Mouse (Mus musculus): ENCODE measurements around the gene Eno3. TPM values are rescaled to one million over a fixed set of nuclear protein-coding genes. Genes with fewer than 3 reads are reported as not detected.
A peak's percentile ranks its signal among the peaks of the same experiment; 100 is the strongest.

Eno3 gene
- total and polyA plus RNA-seq, 3 experiments: 14.2 to 16.8 TPM; not detected in 1

GRCm38 (mm10) chr11:70670483-70670882 is 13.5 kb downstream of the Eno3 start:
- no peaks in the 10 kb centered on the region for H3K27me3 ChIP-seq (ENCODE audit: control insufficient read depth in 1 of 2, insufficient read depth in 2 of 2, low read length in 2 of 2)
- peak overlapping the region; percentile 90 for H3K9ac ChIP-seq (ENCODE audit: control insufficient read depth, low read depth, low read length, poor library complexity, severe bottlenecking)
- no peak overlapping the region for H3K27ac ChIP-seq (ENCODE audit: control insufficient read depth, low read depth, low read length)
- H3K4me3 ChIP-seq (ENCODE audit: control insufficient read depth in 1 of 2, insufficient read depth in 1 of 2, low read depth in 2 of 2, low read length in 2 of 2): no peak overlapping the region
- TF ChIP-seq POLR2AphosphoS5 (IDR thresholded peaks at IDR 0.05; ENCODE audit: borderline replicate concordance, low read depth, low read length) (no peak), ELF1 (IDR thresholded peaks at IDR 0.05; ENCODE audit: low read depth, low read length) (no peak), MYB (IDR thresholded peaks at IDR 0.05; ENCODE audit: low read depth, low read length) (no peak), POLR2AphosphoS2 (IDR thresholded peaks at IDR 0.05; ENCODE audit: low read length) (no peak), CTCF (IDR thresholded peaks at IDR 0.05 in 2 of 3, conservative IDR thresholded peaks at IDR 0.05 in 1 of 3; ENCODE audit: control insufficient read depth in 1 of 3, insufficient read depth in 1 of 3, low read depth in 2 of 3, low read length in 3 of 3, poor library complexity in 1 of 3, severe bottlenecking in 1 of 3) (no peak), MAX (IDR thresholded peaks at IDR 0.05; ENCODE audit: low read length) (no peak), MEF2A (IDR thresholded peaks at IDR 0.05; ENCODE audit: extremely low read depth, insufficient replicate concordance, low read depth, low read length, poor library complexity, severe bottlenecking) (no peak), RAD21 (IDR thresholded peaks at IDR 0.05; ENCODE audit: low read depth, low read length) (no peak), ZMIZ1 (IDR thresholded peaks at IDR 0.05; ENCODE audit: low read depth, low read length) (no peak), SMC3 (IDR thresholded peaks at IDR 0.05; ENCODE audit: low read depth, low read length) (no peak), ETS1 (IDR thresholded peaks at IDR 0.05; ENCODE audit: low read depth, low read length) (no peak), MYC (IDR thresholded peaks at IDR 0.05; ENCODE audit: low read depth, low read length) (no peak), ZKSCAN1 (IDR thresholded peaks at IDR 0.05; ENCODE audit: low read depth, low read length) (no peak), RCOR1 (IDR thresholded peaks at IDR 0.05; ENCODE audit: low read depth, low read length) (no peak)
- peaks cover 2 to 24% of the 10 kb centered on the region in 2 experiments; a peak in 3 of 4 replicates for H3K4me1 ChIP-seq (ENCODE audit: control insufficient read depth in 1 of 2, insufficient read depth in 2 of 2, low read length in 2 of 2)
- peaks cover 0 to 11% of the 10 kb centered on the region in 2 experiments; a peak in 2 of 4 replicates for H3K36me3 ChIP-seq (ENCODE audit: control insufficient read depth in 1 of 2, insufficient read depth in 2 of 2, low read length in 2 of 2)
- no peak for DNase-seq (ENCODE audit: low read depth, low spot score)
- no peaks in the 10 kb centered on the region for H3K9me3 ChIP-seq (replicated peaks; ENCODE audit: insufficient read depth, low read length)
- peaks cover 18% of the 10 kb centered on the region for H3K79me2 ChIP-seq (ENCODE audit: control insufficient read depth, insufficient read depth, low read length, poor library complexity)

DNA sequence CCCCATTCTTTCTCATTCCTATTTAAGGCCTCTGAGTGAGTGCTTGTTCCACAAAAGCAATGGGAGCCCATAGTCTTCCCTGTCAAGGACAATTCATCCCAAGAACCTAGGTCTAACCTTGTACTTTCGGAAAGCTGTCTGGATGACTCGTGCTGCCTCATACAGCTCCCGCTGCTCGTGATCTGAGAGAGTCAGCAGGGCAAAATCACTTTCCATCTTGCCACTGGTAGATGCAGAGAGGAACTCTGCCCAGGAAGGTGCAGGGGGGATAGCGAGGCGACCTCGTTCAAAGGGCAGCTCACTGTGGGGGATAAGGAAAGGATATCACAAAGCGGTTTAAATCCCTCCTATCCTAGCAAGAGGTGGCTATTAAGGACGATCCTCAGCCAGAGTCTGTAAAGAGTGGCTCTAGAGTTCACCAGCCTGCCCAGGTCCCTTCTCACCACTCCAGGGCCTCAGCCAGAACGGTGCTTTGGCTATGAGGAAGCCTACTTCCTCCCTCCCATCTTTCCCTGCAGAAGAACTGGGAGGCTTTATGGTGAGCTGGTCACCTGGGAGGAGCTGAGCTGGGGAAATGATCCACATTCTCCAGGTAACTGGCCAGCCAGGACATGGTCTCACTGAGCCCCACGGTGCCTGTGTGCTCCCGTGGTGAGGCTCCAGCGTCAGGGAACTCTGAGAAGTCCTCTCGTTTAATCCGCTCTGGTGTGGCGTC is 14.5 kb downstream of the Eno3 start:
- Histone ChIP-seq H3K27me3 (ENCODE audit: control insufficient read depth in 1 of 2, insufficient read depth in 2 of 2, low read length in 2 of 2) (no peaks in the 10 kb centered on the region), H3K27ac (ENCODE audit: control insufficient read depth, low read depth, low read length) (no peak overlapping the region), H3K9ac (ENCODE audit: control insufficient read depth, low read depth, low read length, poor library complexity, severe bottlenecking) (no peak overlapping the region), H3K36me3 (ENCODE audit: control insufficient read depth in 1 of 2, insufficient read depth in 2 of 2, low read length in 2 of 2) (peaks cover 0 to 11% of the 10 kb centered on the region in 2 experiments; a peak in 2 of 4 replicates), H3K4me3 (ENCODE audit: control insufficient read depth in 1 of 2, insufficient read depth in 1 of 2, low read depth in 2 of 2, low read length in 2 of 2) (no peak overlapping the region), H3K9me3 (replicated peaks; ENCODE audit: insufficient read depth, low read length) (no peaks in the 10 kb centered on the region), H3K4me1 (ENCODE audit: control insufficient read depth in 1 of 2, insufficient read depth in 2 of 2, low read length in 2 of 2) (peaks cover 2 to 24% of the 10 kb centered on the region in 2 experiments; a peak in 3 of 4 replicates), H3K79me2 (ENCODE audit: control insufficient read depth, insufficient read depth, low read length, poor library complexity) (peaks cover 18% of the 10 kb centered on the region)
- DNase-seq (ENCODE audit: low read depth, low spot score): no peak
- TF ChIP-seq SMC3 (IDR thresholded peaks at IDR 0.05; ENCODE audit: low read depth, low read length) (no peak), NRF1 (IDR thresholded peaks at IDR 0.05; ENCODE audit: insufficient read depth, low read depth, low read length, poor library complexity, severe bottlenecking) (no peak), ZC3H11A (IDR thresholded peaks at IDR 0.05; ENCODE audit: low read depth, low read length) (no peak), USF2 (IDR thresholded peaks at IDR 0.05; ENCODE audit: borderline replicate concordance in 1 of 2, insufficient read depth in 1 of 2, low read depth in 1 of 2, low read length in 2 of 2) (no peak), CTCF (IDR thresholded peaks at IDR 0.05 in 2 of 3, conservative IDR thresholded peaks at IDR 0.05 in 1 of 3; ENCODE audit: control insufficient read depth in 1 of 3, insufficient read depth in 1 of 3, low read depth in 2 of 3, low read length in 3 of 3, poor library complexity in 1 of 3, severe bottlenecking in 1 of 3) (no peak), GABPA (IDR thresholded peaks at IDR 0.05; ENCODE audit: low read depth, low read length) (no peak), ELF1 (IDR thresholded peaks at IDR 0.05; ENCODE audit: low read depth, low read length) (no peak), ZKSCAN1 (IDR thresholded peaks at IDR 0.05; ENCODE audit: low read depth, low read length) (no peak), CHD2 (IDR thresholded peaks at IDR 0.05; ENCODE audit: low read length) (no peak), UBTF (IDR thresholded peaks at IDR 0.05; ENCODE audit: borderline replicate concordance, insufficient read depth, low read depth, low read length) (no peak), BHLHE40 (IDR thresholded peaks at IDR 0.05; ENCODE audit: borderline replicate concordance, low read depth, low read length) (no peak), MXI1 (IDR thresholded peaks at IDR 0.05; ENCODE audit: low read depth, low read length) (no peak), RCOR1 (IDR thresholded peaks at IDR 0.05; ENCODE audit: low read depth, low read length) (no peak), POLR2A (IDR thresholded peaks at IDR 0.05; ENCODE audit: control insufficient read depth in 1 of 2, insufficient read depth in 1 of 2, low read depth in 1 of 2, low read length in 2 of 2, poor library complexity in 1 of 2) (no peak), KAT2A (conservative IDR thresholded peaks at IDR 0.05; ENCODE audit: low read depth, low read length) (no peak), TCF12 (IDR thresholded peaks at IDR 0.05; ENCODE audit: low read depth, low read length) (no peak)

All from MEL (cell line).